ENCODE assay signal across 15 mouse cellular contexts in the genomic region with DNA sequence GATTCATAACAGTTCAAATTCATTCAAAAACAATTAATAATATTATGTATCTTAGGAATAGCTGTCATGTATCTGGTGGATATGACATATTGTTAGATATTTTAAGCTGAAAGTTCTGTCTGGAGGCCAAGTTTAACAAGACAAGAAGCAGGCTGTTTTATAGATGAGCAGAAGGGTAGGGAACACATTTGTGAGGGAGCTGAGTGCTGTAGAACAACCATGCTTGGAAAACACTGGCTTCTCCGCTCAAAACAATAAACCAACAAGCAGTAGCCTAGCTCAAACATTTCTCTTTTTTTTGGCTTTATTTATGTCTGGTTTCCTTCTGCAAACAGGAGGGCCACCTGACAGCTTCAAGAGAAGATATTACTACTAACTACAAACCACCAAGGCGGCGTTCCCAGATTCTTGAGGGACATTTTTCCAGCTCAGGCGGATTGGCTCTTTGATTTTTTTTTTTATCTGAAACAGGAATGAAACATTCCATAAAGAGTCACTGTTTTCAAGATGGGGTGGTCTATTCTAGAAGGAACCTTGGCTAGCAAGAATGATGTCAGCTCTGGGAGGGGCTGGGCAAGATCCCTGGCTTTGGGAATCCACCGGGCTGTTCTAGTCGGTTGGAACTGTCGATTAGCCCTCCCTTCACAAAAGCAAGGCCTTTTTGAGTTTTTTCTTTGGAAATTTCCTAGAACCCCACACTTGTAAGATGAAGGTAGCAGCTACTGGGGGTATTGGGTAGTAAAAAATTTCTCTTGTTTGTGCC.
A peak's percentile ranks its signal among the peaks of the same experiment; 100 is the strongest.
DNase-seq lines count a peak whose midpoint lies in the region; ATAC-seq and TF ChIP-seq lines count a peak whose summit lies in the region.
"Had no signal": no experiment of that assay in that cellular context is flagged by ENCODE, and none has a peak within 500 bp of the region (broad histone marks: within the 10 kb centered on the region; RNA-seq: fewer than 3 reads in every experiment).

No protein-coding gene starts in this region.

- WGBS in kidney, embryonic 14.5 days: 86% methylated on average over 7 of the region's 7 CpGs
- 87% methylated on average over 7 of the region's 7 CpGs for WGBS in hindbrain, embryonic 13.5 days

- no peak for ATAC-seq in kidney, embryonic 14.5 days (ENCODE audit: low FRiP score, low TSS enrichment)
- no peak for ATAC-seq in hindbrain, embryonic 13.5 days (ENCODE audit: low FRiP score)
- ATAC-seq in activated CD4-positive, CD25-positive, alpha-beta regulatory T cell, adult 4 months: no peak
- ATAC-seq: inflammation-experienced regulatory T-cells, adult 6 months had no signal

- H3K27ac ChIP-seq in gastrocnemius, adult 2 months: peak overlapping the region; percentile 48; the same call in 1 of the 2 replicates
- no peak overlapping the region for H3K27ac ChIP-seq in kidney, embryonic 14.5 days (ENCODE audit: low read depth, low read length)
- no peak overlapping the region for H3K27ac ChIP-seq in hindbrain, embryonic 13.5 days
- H3K27ac ChIP-seq: forebrain, embryonic 12.5 days; heart, embryonic 13.5 days; liver, embryonic 13.5 days; midbrain, embryonic 10.5 days had no signal

- no peak overlapping the region for H3K4me2 ChIP-seq in kidney, embryonic 14.5 days (replicated peaks; ENCODE audit: low read depth, low read length)
- no peak overlapping the region for H3K4me2 ChIP-seq in hindbrain, embryonic 13.5 days
- H3K4me2 ChIP-seq: forebrain, embryonic 12.5 days; heart, embryonic 13.5 days; liver, embryonic 13.5 days had no signal

- no peaks in the 10 kb centered on the region for H3K36me3 ChIP-seq in kidney, embryonic 14.5 days (ENCODE audit: control insufficient read depth, insufficient read depth, low read length)
- no peaks in the 10 kb centered on the region for H3K36me3 ChIP-seq in hindbrain, embryonic 13.5 days
- H3K36me3 ChIP-seq: forebrain, embryonic 12.5 days; heart, embryonic 13.5 days; liver, embryonic 13.5 days; midbrain, embryonic 10.5 days had no signal

- DNase-seq in gastrocnemius, adult 2 months: peak; percentile 28
- DNase-seq in gastrocnemius, postnatal 25 days: no peak
- DNase-seq in kidney, postnatal 4 days: peak; percentile 32 to 51
- DNase-seq in heart, postnatal 25 days (ENCODE audit: low spot score): peak; percentile 1
- peak; percentile 8 to 12 for DNase-seq in layer of hippocampus, postnatal 36 days
- DNase-seq: cerebellum, postnatal 10 days; liver, embryonic 13.5 days; thymus, adult 2 months had no signal

- H3K9me3 ChIP-seq in kidney, embryonic 14.5 days (ENCODE audit: control insufficient read depth, low read length): peaks cover 3% of the 10 kb centered on the region; the same call in 1 of the 2 replicates
- no peaks in the 10 kb centered on the region for H3K9me3 ChIP-seq in hindbrain, embryonic 13.5 days
- H3K9me3 ChIP-seq: forebrain, embryonic 12.5 days; heart, embryonic 13.5 days; liver, embryonic 13.5 days; midbrain, embryonic 10.5 days had no signal

- no peak for TF ChIP-seq CTCF in gastrocnemius, adult 2 months (IDR thresholded peaks at IDR 0.05)

- intact Hi-C loops in gastrocnemius, adult 2 months (cut with DNase I): no loop called here
- intact Hi-C loops in heart, postnatal 25 days (cut with DNase I): no loop called here

- H3K27me3 ChIP-seq in kidney, embryonic 14.5 days (ENCODE audit: control insufficient read depth, insufficient read depth, low read length): no peaks in the 10 kb centered on the region
- no peaks in the 10 kb centered on the region for H3K27me3 ChIP-seq in hindbrain, embryonic 13.5 days
- H3K27me3 ChIP-seq: liver, embryonic 13.5 days had no signal

- H3K4me3 ChIP-seq in gastrocnemius, adult 2 months: no peak overlapping the region
- H3K4me3 ChIP-seq in kidney, embryonic 14.5 days (ENCODE audit: low read length): no peak overlapping the region
- no peak overlapping the region for H3K4me3 ChIP-seq in hindbrain, embryonic 13.5 days
- H3K4me3 ChIP-seq: forebrain, embryonic 12.5 days; heart, embryonic 13.5 days; liver, embryonic 13.5 days; midbrain, embryonic 10.5 days had no signal

- no peaks in the 10 kb centered on the region for H3K4me1 ChIP-seq in kidney, embryonic 14.5 days (ENCODE audit: control insufficient read depth, insufficient read depth, low read length)
- H3K4me1 ChIP-seq in hindbrain, embryonic 13.5 days (replicated peaks): no peaks in the 10 kb centered on the region
- H3K4me1 ChIP-seq: forebrain, embryonic 12.5 days; liver, embryonic 13.5 days; midbrain, embryonic 10.5 days had no signal

- no peak overlapping the region for H3K9ac ChIP-seq in kidney, embryonic 14.5 days (ENCODE audit: low read depth, low read length)
- no peak overlapping the region for H3K9ac ChIP-seq in hindbrain, embryonic 13.5 days
- H3K9ac ChIP-seq: forebrain, embryonic 12.5 days; heart, embryonic 13.5 days; liver, embryonic 13.5 days had no signal
